Mouse (Mus musculus): ENCODE measurements around the gene Rnf166. TPM values are rescaled to one million over a fixed set of nuclear protein-coding genes. Genes with fewer than 3 reads are reported as not detected.

The Rnf166 gene
- total RNA-seq, 2 experiments from 2014 or later = 32.7 to 39.5 TPM

GRCm38 (mm10) chr8:122462510-122462909 lies 13.4 kb downstream of the Rnf166 start:
- TF ChIP-seq CTCF (conservative IDR thresholded peaks at IDR 0.05) = no peak
- DNase-seq (ENCODE audit: low spot score in 2 of 2) = no peak
- H3K4me3 ChIP-seq = no peak overlapping the region
- H3K27ac ChIP-seq = no peak overlapping the region

GRCm38 (mm10) chr8:122461473-122462148 lies 14.3 kb downstream of the Rnf166 start:
- no peak overlapping the region for H3K27ac ChIP-seq
- peak in 1 of 2 experiments; percentile 70 for DNase-seq (ENCODE audit: low spot score in 2 of 2)
- no peak overlapping the region for H3K4me3 ChIP-seq
- no peak for TF ChIP-seq CTCF (conservative IDR thresholded peaks at IDR 0.05)

GRCm38 (mm10) chr8:122460524-122461472 lies 15.1 kb downstream of the Rnf166 start, which contains the start of gene Snai3:
Gene Snai3, minus strand, starts transcription at chr8:122460733.
- TF ChIP-seq CTCF (conservative IDR thresholded peaks at IDR 0.05) = no peak; the same call in 1 of the 2 replicates
- no peak for DNase-seq (ENCODE audit: low spot score in 2 of 2)
- peak within 1 kb of the TSS; percentile 46 for H3K4me3 ChIP-seq
- H3K27ac ChIP-seq = no peak within 1 kb of the TSS

GRCm38 (mm10) chr8:122459990-122460389 lies 15.9 kb downstream of the Rnf166 start:
- no peak for DNase-seq (ENCODE audit: low spot score in 2 of 2)
- H3K27ac ChIP-seq = no peak overlapping the region
- no peak for TF ChIP-seq CTCF (conservative IDR thresholded peaks at IDR 0.05)

GRCm38 (mm10) chr8:122459218-122459900 lies 16.5 kb downstream of the Rnf166 start:
- no peak overlapping the region for H3K4me3 ChIP-seq
- H3K27ac ChIP-seq = no peak overlapping the region
- DNase-seq (ENCODE audit: low spot score in 2 of 2) = no peak
- TF ChIP-seq CTCF (conservative IDR thresholded peaks at IDR 0.05) = peak; percentile 71

More at GRCm38 (mm10) chr8:122459990-122460389, 15.9 kb downstream of the Rnf166 start:
- peak overlapping the region; percentile 46; the same call in 1 of the 2 replicates for H3K4me3 ChIP-seq

- H3K27ac ChIP-seq = no peak overlapping the region
- no peak for DNase-seq (ENCODE audit: low spot score in 2 of 2)
- H3K4me3 ChIP-seq = no peak overlapping the region
- no peak for TF ChIP-seq CTCF (conservative IDR thresholded peaks at IDR 0.05)
These were observed 18.7 kb downstream of the Rnf166 start for GRCm38 (mm10) chr8:122457171-122457570.

GRCm38 (mm10) chr8:122454409-122454808 lies 21.5 kb downstream of the Rnf166 start:
- TF ChIP-seq CTCF (conservative IDR thresholded peaks at IDR 0.05) = no peak
- Histone ChIP-seq H3K27ac (no peak overlapping the region), H3K4me3 (no peak overlapping the region)
- DNase-seq (ENCODE audit: low spot score in 2 of 2) = no peak

GRCm38 (mm10) chr8:122452154-122452553 lies 23.7 kb downstream of the Rnf166 start:
- DNase-seq (ENCODE audit: low spot score in 2 of 2) = no peak
- no peak for TF ChIP-seq CTCF (conservative IDR thresholded peaks at IDR 0.05)
- no peak overlapping the region for H3K27ac ChIP-seq
- H3K4me3 ChIP-seq = no peak overlapping the region

- DNase-seq (ENCODE audit: low spot score in 2 of 2) = no peak
- Histone ChIP-seq H3K4me3 (no peak overlapping the region), H3K27ac (no peak overlapping the region)
- TF ChIP-seq CTCF (conservative IDR thresholded peaks at IDR 0.05) = no peak
These were observed 24.6 kb downstream of the Rnf166 start for GRCm38 (mm10) chr8:122451161-122451703.

GRCm38 (mm10) chr8:122445203-122445602 lies 30.7 kb downstream of the Rnf166 start:
- DNase-seq (ENCODE audit: low spot score in 2 of 2) = no peak
- TF ChIP-seq CTCF (conservative IDR thresholded peaks at IDR 0.05) = peak; percentile 41
- Histone ChIP-seq H3K27ac (peak overlapping the region; percentile 96; the same call in 1 of the 2 replicates), H3K4me3 (no peak overlapping the region)

GRCm38 (mm10) chr8:122444058-122444748 lies 31.7 kb downstream of the Rnf166 start:
- Histone ChIP-seq H3K4me3 (peak overlapping the region; percentile 75), H3K27ac (peak overlapping the region; percentile 96)
- TF ChIP-seq CTCF (conservative IDR thresholded peaks at IDR 0.05) = no peak
- DNase-seq (ENCODE audit: low spot score in 2 of 2) = peak; percentile 81 to 91

Measured in layer of hippocampus, adult 2 months (tissue).